Mouse (Mus musculus): ENCODE data around the gene Pepd. TPM values are rescaled to one million over a fixed set of nuclear protein-coding genes. Genes with fewer than 3 reads are reported as not detected.
A peak's percentile ranks its signal among the peaks of the same experiment; 100 is the strongest.

The Pepd gene
- polyA plus RNA-seq, 1 experiment from 2014 or later: 68.4 TPM

DNA sequence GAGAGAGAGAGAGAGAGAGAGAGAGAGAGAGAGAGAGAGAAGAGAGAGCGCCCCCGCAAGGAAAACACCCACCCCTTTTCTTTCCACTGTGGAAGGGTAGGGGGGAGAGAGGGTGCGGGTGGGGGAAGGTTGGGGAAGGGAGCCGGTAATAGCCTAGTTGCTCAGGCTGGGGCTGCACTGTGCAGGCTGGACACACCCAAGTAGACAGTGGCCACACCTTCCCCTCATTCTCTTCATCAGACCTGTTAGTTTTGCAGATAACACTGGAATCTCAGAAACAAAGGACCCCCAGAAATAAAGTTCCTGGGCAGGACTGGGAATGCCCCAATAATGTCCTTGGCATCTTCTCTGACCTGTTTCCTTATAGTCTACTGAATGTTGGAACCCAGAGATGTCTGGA, 15.7 kb upstream of the Pepd start:
- Histone ChIP-seq H3K27ac (replicated peaks; ENCODE audit: low read depth, low read length) (no peak overlapping the region), H3K9ac (replicated peaks; ENCODE audit: low read length) (no peak overlapping the region), H3K9me3 (replicated peaks; ENCODE audit: control insufficient read depth, low read length) (no peaks in the 10 kb centered on the region), H3K4me3 (ENCODE audit: low read depth, low read length) (no peak overlapping the region), H3K27me3 (ENCODE audit: control insufficient read depth, insufficient read depth, low read length) (no peaks in the 10 kb centered on the region), H3K4me2 (ENCODE audit: low read depth, low read length) (no peak overlapping the region), H3K36me3 (replicated peaks; ENCODE audit: control insufficient read depth, insufficient read depth, low read depth, low read length) (no peaks in the 10 kb centered on the region), H3K4me1 (ENCODE audit: control insufficient read depth, insufficient read depth, low read length) (no peaks in the 10 kb centered on the region)
- 65% methylated on average over 4 of the region's 4 CpGs for WGBS
- ATAC-seq (replicated peaks; ENCODE audit: insufficient number of reproducible peaks, low FRiP score, low TSS enrichment, low read depth): no peak
- DNase-seq (ENCODE audit: low spot score): no peak

DNA sequence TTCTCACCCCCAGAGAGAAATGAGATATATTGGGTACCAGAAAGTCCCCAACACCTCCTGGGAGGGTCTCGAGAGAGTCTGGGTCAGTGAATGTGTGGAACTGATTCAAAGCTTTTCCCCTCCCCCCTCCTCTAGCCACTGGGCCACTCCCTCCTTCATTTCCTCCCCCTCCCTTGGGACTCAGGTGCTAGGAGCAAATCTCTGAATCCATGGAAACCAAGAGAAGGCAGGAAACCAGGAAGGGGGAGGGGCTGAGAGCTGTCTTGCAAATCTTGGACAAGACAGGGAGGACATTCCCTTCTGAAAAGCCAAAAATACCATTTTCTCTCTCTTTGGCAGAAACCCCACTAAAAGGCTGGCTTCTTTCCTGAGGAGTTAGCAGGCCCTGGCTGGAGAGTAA, 15.1 kb upstream of the Pepd start:
- Histone ChIP-seq H3K9ac (replicated peaks; ENCODE audit: low read length) (no peak overlapping the region), H3K4me2 (ENCODE audit: low read depth, low read length) (no peak overlapping the region), H3K27ac (replicated peaks; ENCODE audit: low read depth, low read length) (no peak overlapping the region), H3K36me3 (replicated peaks; ENCODE audit: control insufficient read depth, insufficient read depth, low read depth, low read length) (no peaks in the 10 kb centered on the region), H3K9me3 (replicated peaks; ENCODE audit: control insufficient read depth, low read length) (no peaks in the 10 kb centered on the region), H3K4me1 (ENCODE audit: control insufficient read depth, insufficient read depth, low read length) (no peaks in the 10 kb centered on the region), H3K27me3 (ENCODE audit: control insufficient read depth, insufficient read depth, low read length) (no peaks in the 10 kb centered on the region), H3K4me3 (ENCODE audit: low read depth, low read length) (no peak overlapping the region)
- peak; percentile 36 for DNase-seq (ENCODE audit: low spot score)
- 13% methylated on average over 1 of the region's 1 CpGs for WGBS
- ATAC-seq (replicated peaks; ENCODE audit: insufficient number of reproducible peaks, low FRiP score, low TSS enrichment, low read depth): no peak

DNA sequence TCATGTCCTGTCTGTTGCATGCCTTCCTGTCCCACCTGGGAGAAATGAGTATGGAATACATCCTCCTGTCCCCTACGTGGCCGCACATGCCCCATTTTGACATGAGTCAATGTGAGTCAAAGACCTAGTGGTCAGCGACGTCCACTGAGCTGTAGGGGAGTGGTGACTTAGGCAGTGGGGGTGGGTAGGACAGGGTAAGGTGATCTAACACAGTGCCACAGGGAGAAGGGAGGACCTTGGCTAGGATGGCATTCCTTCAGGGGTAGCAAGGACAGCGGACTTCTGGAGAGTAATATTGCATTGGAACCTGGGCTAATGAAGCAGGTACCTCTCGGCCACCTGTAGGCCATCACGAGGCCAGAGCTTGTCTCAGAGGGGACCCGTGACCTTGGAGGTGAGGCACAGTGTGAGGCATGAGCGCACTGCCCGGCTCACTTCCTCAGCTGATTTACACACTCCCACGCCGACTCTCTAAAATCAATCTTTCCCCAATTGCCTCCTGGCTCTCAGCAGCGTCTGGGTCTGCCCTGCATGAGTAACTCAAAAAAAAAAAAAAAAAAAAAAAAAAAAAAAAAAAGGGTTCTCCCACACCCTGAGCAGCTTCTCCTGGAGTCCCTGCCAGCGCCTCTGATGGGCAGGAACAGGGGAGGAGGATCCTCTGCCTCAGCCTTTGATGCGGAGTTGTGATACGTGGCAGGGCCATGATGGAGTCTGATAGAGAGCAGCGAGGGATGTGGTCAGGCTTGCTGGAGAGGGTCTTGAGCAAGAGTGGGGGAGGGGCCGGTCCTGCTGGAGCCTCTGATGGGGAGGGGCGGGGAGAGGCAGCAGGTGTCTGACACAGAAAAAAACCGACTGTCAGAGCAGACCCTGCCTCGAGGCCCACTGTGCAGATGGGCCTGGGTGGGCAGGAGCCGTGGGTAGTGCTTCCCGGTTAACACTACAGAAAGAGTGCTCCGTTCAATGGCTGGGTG, 1.8 kb upstream of the Pepd start:
- Histone ChIP-seq H3K4me2 (ENCODE audit: low read depth, low read length) (no peak overlapping the region), H3K9ac (replicated peaks; ENCODE audit: low read length) (no peak overlapping the region), H3K36me3 (replicated peaks; ENCODE audit: control insufficient read depth, insufficient read depth, low read depth, low read length) (no peaks in the 10 kb centered on the region), H3K9me3 (replicated peaks; ENCODE audit: control insufficient read depth, low read length) (no peaks in the 10 kb centered on the region), H3K27ac (replicated peaks; ENCODE audit: low read depth, low read length) (no peak overlapping the region), H3K4me3 (ENCODE audit: low read depth, low read length) (no peak overlapping the region), H3K27me3 (ENCODE audit: control insufficient read depth, insufficient read depth, low read length) (no peaks in the 10 kb centered on the region), H3K4me1 (ENCODE audit: control insufficient read depth, insufficient read depth, low read length) (no peaks in the 10 kb centered on the region)
- 35% methylated on average over 24 of the region's 24 CpGs for WGBS
- DNase-seq (ENCODE audit: low spot score): peak; percentile 26
- ATAC-seq (replicated peaks; ENCODE audit: insufficient number of reproducible peaks, low FRiP score, low TSS enrichment, low read depth): no peak

DNA sequence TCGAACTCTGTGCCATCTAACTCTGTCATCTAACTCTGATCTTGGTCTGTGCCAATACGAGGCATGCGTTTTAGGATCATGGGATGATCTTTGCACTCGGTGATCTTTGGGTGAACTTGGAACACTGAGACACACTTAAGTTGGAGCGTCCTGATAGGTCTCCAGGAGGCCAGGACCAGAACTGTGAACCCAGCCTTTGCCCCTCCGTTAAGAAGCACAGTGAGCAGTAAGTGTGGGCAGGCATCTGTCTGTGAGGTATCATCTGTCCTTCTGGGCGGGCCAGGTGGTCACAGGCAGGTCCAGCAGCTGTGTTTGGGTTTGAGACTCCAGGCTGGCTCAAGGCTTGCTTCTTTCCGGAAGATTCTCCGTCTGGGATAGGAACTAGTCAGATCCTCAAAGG, 1.8 kb downstream of the Pepd start:
- H3K27ac ChIP-seq (replicated peaks; ENCODE audit: low read depth, low read length): no peak overlapping the region
- H3K27me3 ChIP-seq (ENCODE audit: control insufficient read depth, insufficient read depth, low read length): no peaks in the 10 kb centered on the region
- WGBS: 90% methylated on average over 9 of the region's 9 CpGs
- H3K9ac ChIP-seq (replicated peaks; ENCODE audit: low read length): no peak overlapping the region
- ATAC-seq (replicated peaks; ENCODE audit: insufficient number of reproducible peaks, low FRiP score, low TSS enrichment, low read depth) (no peak), DNase-seq (ENCODE audit: low spot score) (no peak)
- no peak overlapping the region for H3K4me2 ChIP-seq (ENCODE audit: low read depth, low read length)
- no peaks in the 10 kb centered on the region for H3K36me3 ChIP-seq (replicated peaks; ENCODE audit: control insufficient read depth, insufficient read depth, low read depth, low read length)
- H3K4me3 ChIP-seq (ENCODE audit: low read depth, low read length): no peak overlapping the region
- H3K9me3 ChIP-seq (replicated peaks; ENCODE audit: control insufficient read depth, low read length): no peaks in the 10 kb centered on the region
- no peaks in the 10 kb centered on the region for H3K4me1 ChIP-seq (ENCODE audit: control insufficient read depth, insufficient read depth, low read length)

DNA sequence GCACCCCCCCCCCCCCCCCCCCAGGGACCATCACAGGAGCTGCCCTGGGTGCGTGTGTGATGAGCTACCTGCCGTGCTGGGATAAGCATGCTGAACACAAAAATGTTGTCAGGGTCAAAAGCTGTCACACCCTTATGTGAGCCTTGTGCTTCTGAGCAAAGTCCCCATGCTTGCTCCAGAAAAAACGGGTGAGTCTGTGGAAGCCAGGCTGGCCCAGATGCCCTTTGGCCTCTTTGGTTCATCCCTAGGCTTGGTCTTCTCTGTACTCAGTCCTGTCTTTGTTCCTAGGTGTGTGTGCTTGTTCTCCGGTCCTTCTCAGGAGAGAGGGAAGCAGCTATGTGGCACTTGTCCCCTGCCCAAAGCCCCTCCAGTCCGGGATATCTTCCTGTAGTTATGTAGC, 3.4 kb downstream of the Pepd start:
- H3K9me3 ChIP-seq (replicated peaks; ENCODE audit: control insufficient read depth, low read length): no peaks in the 10 kb centered on the region
- H3K27ac ChIP-seq (replicated peaks; ENCODE audit: low read depth, low read length): no peak overlapping the region
- WGBS: 96% methylated on average over 4 of the region's 5 CpGs
- H3K27me3 ChIP-seq (ENCODE audit: control insufficient read depth, insufficient read depth, low read length): no peaks in the 10 kb centered on the region
- H3K4me2 ChIP-seq (ENCODE audit: low read depth, low read length): no peak overlapping the region
- ATAC-seq (replicated peaks; ENCODE audit: insufficient number of reproducible peaks, low FRiP score, low TSS enrichment, low read depth) (no peak), DNase-seq (ENCODE audit: low spot score) (no peak)
- no peaks in the 10 kb centered on the region for H3K4me1 ChIP-seq (ENCODE audit: control insufficient read depth, insufficient read depth, low read length)
- no peaks in the 10 kb centered on the region for H3K36me3 ChIP-seq (replicated peaks; ENCODE audit: control insufficient read depth, insufficient read depth, low read depth, low read length)
- H3K4me3 ChIP-seq (ENCODE audit: low read depth, low read length): no peak overlapping the region
- no peak overlapping the region for H3K9ac ChIP-seq (replicated peaks; ENCODE audit: low read length)

DNA sequence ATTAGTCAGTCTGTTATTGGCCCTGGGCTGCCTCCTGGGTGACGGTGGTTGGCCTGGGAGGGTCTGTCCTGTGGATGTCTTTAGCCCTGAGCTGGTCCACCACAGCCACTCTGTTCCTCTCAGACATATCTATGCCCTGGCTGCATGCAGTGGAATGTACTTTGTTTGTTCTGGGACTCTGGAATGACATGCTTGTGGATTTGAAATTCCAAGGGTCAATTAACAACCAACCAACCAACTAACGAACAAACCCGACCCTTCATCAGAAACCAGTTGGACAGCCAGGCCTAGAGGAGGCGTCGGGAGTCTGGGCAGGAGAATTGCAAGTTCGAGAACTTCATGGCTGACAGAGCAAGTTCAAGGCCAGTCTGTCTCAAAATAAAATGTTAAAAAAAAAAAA, 5.4 kb downstream of the Pepd start:
- DNase-seq (ENCODE audit: low spot score) (no peak), ATAC-seq (replicated peaks; ENCODE audit: insufficient number of reproducible peaks, low FRiP score, low TSS enrichment, low read depth) (no peak)
- Histone ChIP-seq H3K4me1 (ENCODE audit: control insufficient read depth, insufficient read depth, low read length) (no peaks in the 10 kb centered on the region), H3K36me3 (replicated peaks; ENCODE audit: control insufficient read depth, insufficient read depth, low read depth, low read length) (no peaks in the 10 kb centered on the region), H3K27ac (replicated peaks; ENCODE audit: low read depth, low read length) (no peak overlapping the region), H3K9me3 (replicated peaks; ENCODE audit: control insufficient read depth, low read length) (no peaks in the 10 kb centered on the region), H3K27me3 (ENCODE audit: control insufficient read depth, insufficient read depth, low read length) (no peaks in the 10 kb centered on the region), H3K4me3 (ENCODE audit: low read depth, low read length) (no peak overlapping the region), H3K9ac (replicated peaks; ENCODE audit: low read length) (no peak overlapping the region), H3K4me2 (ENCODE audit: low read depth, low read length) (no peak overlapping the region)
- 75% methylated on average over 6 of the region's 6 CpGs for WGBS

DNA sequence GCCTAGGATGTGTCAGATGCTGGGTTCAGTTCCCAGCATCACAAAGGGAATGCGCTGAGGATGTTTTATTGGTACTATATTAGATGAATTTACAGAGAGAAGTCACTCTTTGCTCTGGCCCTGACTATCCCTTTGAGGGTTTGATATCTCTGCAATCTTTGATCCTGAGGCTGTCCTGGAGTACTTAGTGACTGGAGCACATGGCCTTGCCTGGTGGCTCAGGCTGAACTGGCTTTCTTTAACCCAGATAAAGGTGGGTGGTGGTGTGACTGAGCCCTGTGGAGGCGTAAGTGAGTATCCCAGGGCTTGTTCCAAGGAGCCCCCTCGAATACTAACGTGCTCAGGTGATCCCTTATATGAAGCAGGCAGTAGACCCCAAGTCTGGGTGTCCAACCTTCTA, 5.8 kb downstream of the Pepd start:
- H3K4me1 ChIP-seq (ENCODE audit: control insufficient read depth, insufficient read depth, low read length): no peaks in the 10 kb centered on the region
- DNase-seq (ENCODE audit: low spot score): no peak
- 96% methylated on average over 4 of the region's 4 CpGs for WGBS
- H3K9ac ChIP-seq (replicated peaks; ENCODE audit: low read length): no peak overlapping the region
- no peak for ATAC-seq (replicated peaks; ENCODE audit: insufficient number of reproducible peaks, low FRiP score, low TSS enrichment, low read depth)
- no peak overlapping the region for H3K4me2 ChIP-seq (ENCODE audit: low read depth, low read length)
- H3K4me3 ChIP-seq (ENCODE audit: low read depth, low read length): no peak overlapping the region
- no peaks in the 10 kb centered on the region for H3K27me3 ChIP-seq (ENCODE audit: control insufficient read depth, insufficient read depth, low read length)
- H3K9me3 ChIP-seq (replicated peaks; ENCODE audit: control insufficient read depth, low read length): no peaks in the 10 kb centered on the region
- H3K27ac ChIP-seq (replicated peaks; ENCODE audit: low read depth, low read length): no peak overlapping the region
- H3K36me3 ChIP-seq (replicated peaks; ENCODE audit: control insufficient read depth, insufficient read depth, low read depth, low read length): no peaks in the 10 kb centered on the region

DNA sequence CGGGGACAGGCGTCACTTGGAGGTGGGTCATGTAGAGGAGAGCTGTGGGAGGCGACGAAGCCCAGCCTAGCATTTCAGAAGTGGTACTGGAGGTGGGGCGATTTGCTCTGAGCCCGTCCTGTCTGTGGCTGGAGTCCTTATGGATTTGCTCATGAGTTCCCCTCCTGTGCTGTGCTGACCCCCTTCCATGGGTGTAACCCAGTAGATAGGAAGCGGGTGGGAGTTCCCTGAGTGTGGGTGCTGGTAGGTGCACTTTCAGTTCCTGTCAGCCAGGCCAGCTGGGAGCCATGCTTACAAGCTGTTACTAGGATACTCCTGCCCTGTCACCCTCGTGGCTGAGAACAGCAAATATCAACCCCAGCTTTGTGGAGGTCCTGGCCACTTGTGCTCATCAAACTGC, 6.2 kb downstream of the Pepd start:
- ATAC-seq (replicated peaks; ENCODE audit: insufficient number of reproducible peaks, low FRiP score, low TSS enrichment, low read depth): no peak
- Histone ChIP-seq H3K27ac (replicated peaks; ENCODE audit: low read depth, low read length) (no peak overlapping the region), H3K4me2 (ENCODE audit: low read depth, low read length) (no peak overlapping the region), H3K4me3 (ENCODE audit: low read depth, low read length) (no peak overlapping the region), H3K4me1 (ENCODE audit: control insufficient read depth, insufficient read depth, low read length) (no peaks in the 10 kb centered on the region), H3K9me3 (replicated peaks; ENCODE audit: control insufficient read depth, low read length) (no peaks in the 10 kb centered on the region), H3K27me3 (ENCODE audit: control insufficient read depth, insufficient read depth, low read length) (no peaks in the 10 kb centered on the region), H3K9ac (replicated peaks; ENCODE audit: low read length) (no peak overlapping the region), H3K36me3 (replicated peaks; ENCODE audit: control insufficient read depth, insufficient read depth, low read depth, low read length) (no peaks in the 10 kb centered on the region)
- no peak for DNase-seq (ENCODE audit: low spot score)
- WGBS: 88% methylated on average over 8 of the region's 8 CpGs

All from embryonic facial prominence, embryonic 11.5 days (tissue).